Mouse (Mus musculus): ENCODE data around the gene Cdc14b.

DNA sequence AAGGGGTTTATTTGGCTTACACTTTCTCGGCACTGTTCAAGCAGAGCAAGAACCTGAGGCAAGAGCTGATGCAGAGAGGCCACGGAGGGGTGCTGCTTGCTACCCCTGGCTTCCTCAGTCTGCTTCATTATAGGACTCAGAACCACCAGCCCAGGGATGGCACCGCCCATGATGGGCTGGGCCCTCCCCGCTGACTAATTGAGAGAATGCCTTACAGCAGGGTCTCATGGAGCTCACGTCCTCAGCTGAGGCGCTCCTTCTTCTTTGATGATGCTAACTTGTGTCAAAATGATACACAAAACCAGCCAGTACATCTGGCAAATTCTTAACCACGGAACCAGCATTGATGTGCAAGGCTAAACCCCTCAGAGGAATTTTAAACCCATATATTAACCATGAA is 34.5 kb downstream of the Cdc14b start:
- TF ChIP-seq CTCF (IDR thresholded peaks at IDR 0.05; ENCODE audit: low read depth) (no peak), EP300 (IDR thresholded peaks at IDR 0.05; ENCODE audit: low read depth) (no peak)
